Mouse (Mus musculus): Measurements from ENCODE around the gene Nxn. TPM values are rescaled to one million over a fixed set of nuclear protein-coding genes. Genes with fewer than 3 reads are reported as not detected.

Gene Nxn
- polyA plus RNA-seq, 1 experiment = 4.8 TPM

GRCm38 (mm10) chr11:76382711-76383324 lies 16.1 kb downstream of the Nxn start:
- TF ChIP-seq GATA1 (IDR thresholded peaks at IDR 0.05; ENCODE audit: low read length) = no peak

DNA sequence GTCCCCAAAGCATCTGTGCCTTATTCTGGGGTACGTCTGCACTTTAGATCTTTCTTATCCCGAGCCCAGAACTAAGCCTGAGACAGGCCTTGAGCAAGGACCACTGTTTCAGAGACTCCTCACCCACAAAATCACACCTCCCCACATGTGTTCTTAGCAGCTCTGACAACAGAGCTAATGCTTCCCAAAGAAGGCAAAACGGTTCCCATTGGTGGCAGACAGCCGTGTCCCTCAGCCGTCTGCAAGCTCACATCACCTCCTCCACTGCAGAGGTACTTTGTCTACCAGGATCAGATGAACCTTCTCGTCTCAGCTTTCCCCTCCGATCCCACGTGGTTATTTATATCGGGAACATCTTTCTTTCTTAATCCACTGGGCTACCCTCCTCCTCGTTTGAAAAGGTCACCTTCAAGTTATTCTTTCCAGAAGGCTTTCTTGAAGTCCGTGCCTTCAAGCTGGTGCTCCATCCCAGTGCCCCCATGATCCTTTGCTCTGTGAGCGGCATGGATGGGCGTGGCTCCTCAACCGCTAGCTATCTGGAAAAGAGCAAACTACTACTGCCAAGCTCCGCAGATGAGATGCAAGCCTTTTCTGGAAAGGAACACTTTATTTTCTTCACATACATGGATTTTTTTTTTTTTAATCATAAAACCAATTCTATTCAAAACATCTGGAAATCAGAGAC lies 17.6 kb downstream of the Nxn start:
- no peak for TF ChIP-seq GATA1 (IDR thresholded peaks at IDR 0.05; ENCODE audit: low read length)

DNA sequence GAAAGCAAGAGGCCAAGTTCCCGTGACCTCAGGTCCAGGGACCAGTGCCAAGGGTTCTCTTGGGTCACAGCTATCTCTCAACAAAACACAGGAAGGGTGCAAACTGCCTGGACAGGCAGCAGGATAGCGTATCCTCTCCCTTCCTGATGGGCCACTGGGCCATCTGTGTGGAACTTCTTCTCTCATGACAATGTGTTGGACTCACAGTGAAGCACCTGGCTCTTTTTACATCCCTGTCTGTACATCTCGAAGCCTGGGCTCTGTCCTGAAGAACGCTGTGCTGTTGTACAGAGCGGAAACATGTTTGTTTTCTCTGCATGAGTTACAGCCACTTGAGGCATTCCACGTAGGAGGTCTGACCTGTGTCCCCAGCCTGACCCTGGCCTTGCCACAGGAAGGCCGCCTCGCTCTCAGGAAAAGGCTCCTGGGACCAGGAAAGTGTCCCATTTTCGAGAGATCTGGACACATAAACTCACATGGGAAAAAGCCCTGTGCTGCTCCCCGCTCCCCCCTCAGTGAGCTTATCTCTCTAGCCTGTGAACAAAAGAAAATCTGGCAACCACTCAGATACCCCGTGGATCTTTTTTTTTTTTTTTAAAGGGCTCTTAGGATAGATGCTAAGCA lies 18.9 kb downstream of the Nxn start:
- no peak for TF ChIP-seq GATA1 (IDR thresholded peaks at IDR 0.05; ENCODE audit: low read length)

- TF ChIP-seq GATA1 (IDR thresholded peaks at IDR 0.05; ENCODE audit: low read length) = no peak
Measured at GRCm38 (mm10) chr11:76376425-76376824, 22.5 kb downstream of the Nxn start.

DNA sequence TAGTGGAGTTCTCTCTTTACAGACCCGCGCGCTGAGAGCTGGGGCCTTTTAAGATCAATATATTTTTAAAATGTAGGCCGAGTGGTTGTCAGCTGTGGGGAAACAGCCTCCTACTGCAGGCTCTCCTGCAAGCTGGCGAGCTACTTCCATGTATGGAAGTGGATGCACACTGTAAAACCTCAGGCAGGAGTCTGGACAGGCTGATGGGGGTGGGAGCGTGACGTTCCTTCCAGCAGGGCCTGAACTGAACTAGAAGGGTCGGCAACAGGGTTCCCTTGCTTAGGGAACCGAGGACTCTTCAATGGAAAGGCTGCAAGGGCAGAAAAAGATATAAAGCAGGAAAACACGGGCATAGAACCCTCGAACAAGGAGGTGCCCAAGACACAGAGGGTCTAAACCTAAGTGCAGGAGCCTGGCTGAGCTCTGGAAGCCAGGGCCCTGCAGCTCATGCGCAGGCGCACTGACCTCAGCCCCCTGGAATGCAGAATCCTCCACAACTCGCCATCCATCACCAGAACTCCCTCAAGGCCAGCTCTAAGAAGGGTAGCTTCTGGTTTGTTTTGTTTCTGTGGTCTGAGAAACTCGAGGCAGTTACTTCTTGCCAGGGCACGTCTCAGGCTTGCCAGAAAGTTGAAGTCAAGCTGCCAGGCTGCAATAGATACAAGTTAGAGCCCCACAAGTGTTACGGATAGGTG lies 24.3 kb downstream of the Nxn start:
- no peak for TF ChIP-seq GATA1 (IDR thresholded peaks at IDR 0.05; ENCODE audit: low read length)

DNA sequence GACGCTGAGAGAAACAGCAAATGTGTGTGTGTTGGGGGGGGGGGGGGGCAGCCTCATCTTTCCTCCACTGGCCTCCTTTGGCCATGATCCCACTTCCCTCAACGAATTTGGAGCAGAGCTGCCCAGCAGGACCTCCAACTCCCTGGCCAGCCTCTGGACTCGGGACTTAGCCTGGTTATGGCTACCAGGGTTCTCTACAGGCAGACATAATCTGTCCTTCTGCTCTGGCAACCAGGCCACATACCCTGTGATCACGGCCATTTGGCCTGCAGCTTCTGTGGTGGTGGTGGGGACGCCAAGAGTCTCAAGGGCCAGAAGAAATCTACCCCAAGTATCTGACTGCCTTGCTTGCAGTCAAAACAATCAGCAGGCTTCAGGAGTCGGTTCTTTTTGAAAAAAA lies 26.4 kb downstream of the Nxn start:
- TF ChIP-seq GATA1 (IDR thresholded peaks at IDR 0.05; ENCODE audit: low read length) = no peak

- TF ChIP-seq GATA1 (IDR thresholded peaks at IDR 0.05; ENCODE audit: low read length) = no peak
Measured at GRCm38 (mm10) chr11:76372120-76372519, 26.8 kb downstream of the Nxn start.

GRCm38 (mm10) chr11:76370491-76370890 lies 28.4 kb downstream of the Nxn start:
- no peak for TF ChIP-seq GATA1 (IDR thresholded peaks at IDR 0.05; ENCODE audit: low read length)

GRCm38 (mm10) chr11:76366720-76367119 lies 32.2 kb downstream of the Nxn start:
- no peak for TF ChIP-seq GATA1 (IDR thresholded peaks at IDR 0.05; ENCODE audit: low read length)

DNA sequence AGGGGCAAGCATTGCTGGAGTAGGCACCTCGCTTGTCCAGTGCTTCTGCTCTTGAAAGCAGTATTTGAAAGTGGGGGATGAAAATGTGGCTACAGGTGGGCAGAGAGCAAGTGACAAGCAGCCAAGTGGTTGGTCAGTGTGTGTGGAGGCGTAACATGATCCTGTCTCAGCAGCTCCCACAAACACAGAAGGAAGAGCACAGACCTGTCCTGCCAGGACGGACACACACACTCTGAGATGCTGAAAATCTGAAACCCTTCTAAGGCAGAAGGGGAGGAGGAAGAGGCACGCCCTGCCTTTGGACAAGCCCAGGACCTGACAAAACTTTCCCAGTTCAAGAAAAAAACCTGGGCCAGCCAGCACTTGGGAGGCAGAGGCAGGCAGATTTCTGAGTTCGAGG lies 34.9 kb downstream of the Nxn start:
- TF ChIP-seq GATA1 (IDR thresholded peaks at IDR 0.05; ENCODE audit: low read length) = no peak

GRCm38 (mm10) chr11:76363636-76364035 lies 35.3 kb downstream of the Nxn start:
- TF ChIP-seq GATA1 (IDR thresholded peaks at IDR 0.05; ENCODE audit: low read length) = no peak

DNA sequence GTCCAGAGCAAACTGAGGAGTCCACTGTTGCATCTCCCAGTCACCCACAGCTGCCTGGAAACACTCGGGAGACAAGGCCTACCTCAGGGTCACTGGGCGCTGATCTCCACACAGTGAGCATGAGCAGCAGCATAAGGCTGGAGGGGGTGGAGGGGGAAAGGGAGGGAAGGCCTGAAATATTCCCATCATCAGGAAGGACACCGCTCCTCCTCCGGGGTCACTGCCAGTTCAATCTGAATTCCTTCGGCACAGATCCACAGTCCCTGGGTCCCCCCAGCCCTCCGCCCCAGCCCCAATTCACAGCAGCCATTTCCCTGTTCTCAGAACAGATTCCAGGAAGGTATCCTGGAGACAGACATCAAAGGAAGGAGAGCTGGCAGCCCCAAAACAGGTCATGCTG lies 35.8 kb downstream of the Nxn start:
- no peak for TF ChIP-seq GATA1 (IDR thresholded peaks at IDR 0.05; ENCODE audit: low read length)

- no peak for TF ChIP-seq GATA1 (IDR thresholded peaks at IDR 0.05; ENCODE audit: low read length)
Measured at GRCm38 (mm10) chr11:76361422-76361821, 37.5 kb downstream of the Nxn start.

DNA sequence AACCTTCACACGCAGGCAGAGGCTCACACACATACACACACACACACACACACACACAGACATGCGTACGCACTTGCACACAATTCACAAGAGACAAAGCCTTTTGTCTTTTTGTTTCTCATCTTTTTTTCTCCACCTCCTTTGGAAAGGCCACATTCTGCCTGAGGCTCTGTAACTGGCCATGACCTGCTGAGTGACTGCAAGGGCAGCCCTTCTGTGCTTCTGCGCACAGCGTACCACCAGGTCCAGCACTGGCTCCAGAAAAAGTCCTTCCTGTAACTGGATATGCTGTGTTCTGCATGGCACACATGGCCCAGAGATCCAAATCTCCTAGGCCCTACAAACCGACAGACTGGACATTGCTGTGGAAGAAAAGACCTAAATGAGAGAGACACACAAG lies 38.7 kb downstream of the Nxn start:
- no peak for TF ChIP-seq GATA1 (IDR thresholded peaks at IDR 0.05; ENCODE audit: low read length)

DNA sequence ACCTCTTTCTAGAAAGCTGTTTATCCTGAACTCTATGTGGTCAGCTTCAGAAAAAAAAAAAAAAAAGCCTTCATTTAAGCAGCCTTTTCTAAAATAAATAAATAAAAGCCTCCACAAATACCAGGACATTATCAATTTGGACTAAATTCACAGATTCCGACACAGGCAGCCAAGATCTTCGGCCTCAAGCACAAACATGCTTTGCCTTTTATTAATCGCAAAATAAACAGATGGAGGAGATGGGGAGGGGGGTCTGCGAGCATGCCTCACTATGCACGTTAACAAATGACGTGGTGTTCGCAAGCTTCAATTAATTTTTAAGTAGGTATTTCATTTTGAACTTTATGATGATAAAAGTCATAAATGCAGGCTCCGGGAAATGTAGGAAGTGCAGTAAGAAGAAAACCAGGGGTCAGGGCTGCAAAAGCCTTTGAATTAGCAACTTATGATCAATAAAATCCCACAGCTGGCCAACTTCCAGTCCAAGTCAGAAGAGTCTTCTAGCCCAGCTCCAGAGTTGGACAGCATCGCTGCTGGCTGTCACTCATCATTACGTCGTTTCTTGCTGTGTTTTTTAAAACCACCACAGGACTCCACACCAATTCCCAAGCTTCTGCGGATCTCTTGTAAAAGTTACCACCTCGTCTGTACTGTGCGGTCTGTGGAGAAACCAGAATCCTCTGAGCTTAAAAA lies 40.2 kb downstream of the Nxn start:
- TF ChIP-seq GATA1 (IDR thresholded peaks at IDR 0.05; ENCODE audit: low read length) = no peak

DNA sequence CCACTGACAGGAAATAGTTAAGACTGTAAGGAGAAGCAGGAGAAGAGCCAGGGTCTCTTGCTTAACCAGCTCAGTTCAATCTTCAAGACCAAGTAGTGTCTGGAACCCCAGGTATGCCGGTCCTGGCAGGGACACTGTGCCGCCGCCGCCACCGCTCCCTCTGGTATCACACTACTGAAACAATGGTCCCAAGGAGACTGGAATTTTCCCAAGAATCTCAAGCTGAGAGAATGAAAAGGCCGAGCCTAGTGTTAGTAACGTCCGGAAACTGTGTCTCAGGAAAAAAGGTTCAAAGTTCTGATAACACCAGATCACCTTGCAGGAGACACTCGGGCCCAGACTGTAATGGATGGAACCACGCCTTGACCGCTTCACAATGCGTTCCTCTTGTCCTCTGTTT lies 41.5 kb downstream of the Nxn start:
- TF ChIP-seq GATA1 (IDR thresholded peaks at IDR 0.05; ENCODE audit: low read length) = no peak

Measured in G1E-ER4 (cell line).